In the genomic region with DNA sequence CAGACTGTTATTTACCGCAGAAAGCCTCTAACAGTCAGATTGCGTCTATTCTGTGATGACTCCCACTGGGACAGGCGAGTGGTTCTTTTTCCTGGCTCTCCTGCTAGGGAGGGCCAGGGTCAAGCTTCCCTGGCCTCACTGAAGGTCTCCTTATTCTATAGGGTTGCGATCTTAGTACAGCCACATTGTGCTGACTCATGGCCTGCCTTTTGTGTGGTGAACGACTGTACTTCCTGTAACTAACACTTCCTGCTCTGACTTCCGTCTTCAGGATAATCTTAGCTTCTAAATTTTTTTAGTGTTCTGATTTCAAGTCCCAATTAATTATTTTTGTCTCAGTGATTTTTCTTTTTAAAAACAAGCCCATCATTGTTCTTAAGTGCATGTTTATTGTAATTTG, we compare ENCODE assay signal across 19 mouse cellular contexts.
DNase-seq lines count a peak whose midpoint lies in the region; ATAC-seq and TF ChIP-seq lines count a peak whose summit lies in the region.
"Had no signal": no experiment of that assay in that cellular context is flagged by ENCODE, and none has a peak within 500 bp of the region (broad histone marks: within the 10 kb centered on the region; RNA-seq: fewer than 3 reads in every experiment).

No protein-coding gene starts in this region.

- no peak for ATAC-seq in lung, postnatal 0 days
- peak; percentile 89 for ATAC-seq in granulocyte monocyte progenitor cell, adult 5-6 weeks (replicated peaks; ENCODE audit: poor library complexity, severe bottlenecking)
- no peak for ATAC-seq in midbrain, postnatal 0 days (ENCODE audit: low FRiP score)
- ATAC-seq in kidney, embryonic 14.5 days (ENCODE audit: low FRiP score, low TSS enrichment) = no peak
- ATAC-seq: forebrain, embryonic 16.5 days; hindbrain, postnatal 0 days; Patski had no signal

- H3K4me1 ChIP-seq in lung, postnatal 0 days (ENCODE audit: insufficient read depth, low read depth, low read length) = no peaks in the 10 kb centered on the region
- H3K4me1 ChIP-seq in midbrain, postnatal 0 days (ENCODE audit: insufficient read depth, low read length) = no peaks in the 10 kb centered on the region
- H3K4me1 ChIP-seq in kidney, embryonic 14.5 days (ENCODE audit: control insufficient read depth, insufficient read depth, low read length) = no peaks in the 10 kb centered on the region
- H3K4me1 ChIP-seq: embryonic facial prominence, embryonic 12.5 days; heart, embryonic 13.5 days; midbrain, embryonic 12.5 days had no signal

- H3K4me2 ChIP-seq in lung, postnatal 0 days (replicated peaks; ENCODE audit: low read depth, low read length) = no peak overlapping the region
- H3K4me2 ChIP-seq in midbrain, postnatal 0 days (ENCODE audit: low read depth, low read length, poor library complexity, severe bottlenecking) = no peak overlapping the region
- no peak overlapping the region for H3K4me2 ChIP-seq in kidney, embryonic 14.5 days (replicated peaks; ENCODE audit: low read depth, low read length)
- H3K4me2 ChIP-seq: embryonic facial prominence, embryonic 12.5 days; heart, embryonic 13.5 days; midbrain, embryonic 12.5 days had no signal

- no peak overlapping the region for H3K4me3 ChIP-seq in lung, postnatal 0 days (ENCODE audit: low read depth, low read length)
- H3K4me3 ChIP-seq in midbrain, postnatal 0 days (ENCODE audit: low read depth, low read length) = no peak overlapping the region
- H3K4me3 ChIP-seq in kidney, embryonic 14.5 days (ENCODE audit: low read length) = no peak overlapping the region
- H3K4me3 ChIP-seq: embryonic facial prominence, embryonic 12.5 days; heart, embryonic 13.5 days; midbrain, embryonic 12.5 days had no signal

- H3K27ac ChIP-seq in lung, postnatal 0 days (ENCODE audit: low read length) = no peak overlapping the region
- H3K27ac ChIP-seq in midbrain, postnatal 0 days (ENCODE audit: low read depth, low read length) = no peak overlapping the region
- H3K27ac ChIP-seq in kidney, embryonic 14.5 days (ENCODE audit: low read depth, low read length) = no peak overlapping the region
- H3K27ac ChIP-seq: embryonic facial prominence, embryonic 12.5 days; heart, embryonic 13.5 days; hindbrain, postnatal 0 days; liver, embryonic 14.5 days; midbrain, embryonic 12.5 days had no signal

- no peaks in the 10 kb centered on the region for H3K27me3 ChIP-seq in lung, postnatal 0 days (replicated peaks; ENCODE audit: insufficient read depth, low read length)
- H3K27me3 ChIP-seq in midbrain, postnatal 0 days (ENCODE audit: insufficient read depth, low read length) = no peaks in the 10 kb centered on the region
- H3K27me3 ChIP-seq in kidney, embryonic 14.5 days (ENCODE audit: control insufficient read depth, insufficient read depth, low read length) = no peaks in the 10 kb centered on the region
- H3K27me3 ChIP-seq: embryonic facial prominence, embryonic 12.5 days; heart, embryonic 13.5 days; midbrain, embryonic 12.5 days had no signal

- no peak for TF ChIP-seq EP300 in lung, postnatal 0 days (IDR thresholded peaks at IDR 0.05)

- WGBS in lung, postnatal 0 days = 64% methylated on average over 6 of the region's 6 CpGs
- 85% methylated on average over 6 of the region's 6 CpGs for WGBS in midbrain, postnatal 0 days
- 69% methylated on average over 6 of the region's 6 CpGs for WGBS in kidney, embryonic 14.5 days

- no peak for TF ChIP-seq CTCF in lung, postnatal 0 days (IDR thresholded peaks at IDR 0.05)
- TF ChIP-seq CTCF in midbrain, postnatal 0 days (IDR thresholded peaks at IDR 0.05) = no peak

- H3K9me3 ChIP-seq in lung, postnatal 0 days (ENCODE audit: low read length) = no peaks in the 10 kb centered on the region
- no peaks in the 10 kb centered on the region for H3K9me3 ChIP-seq in midbrain, postnatal 0 days (ENCODE audit: low read length)
- no peaks in the 10 kb centered on the region for H3K9me3 ChIP-seq in kidney, embryonic 14.5 days (ENCODE audit: control insufficient read depth, low read length)
- H3K9me3 ChIP-seq: embryonic facial prominence, embryonic 12.5 days; midbrain, embryonic 12.5 days had no signal

- DNase-seq in lung, postnatal 0 days (ENCODE audit: low spot score) = peak; percentile 9
- no peak for DNase-seq in lung, adult 18-20 months
- DNase-seq in ES-CJ7 (ENCODE audit: low read depth, low spot score) = peak; percentile 51
- DNase-seq in naive thymus-derived CD4-positive, alpha-beta T cell, adult 2 months (ENCODE audit: low read depth) = peak; percentile 55
- no peak for DNase-seq in midbrain, postnatal 0 days (ENCODE audit: low spot score)
- DNase-seq in gastrocnemius, postnatal 10 days = no peak
- DNase-seq: cerebellum, adult 11-12 months; heart, postnatal 4 days; kidney, adult 8-10 months; left cerebral cortex, postnatal 4 days had no signal

- H3K9ac ChIP-seq in lung, postnatal 0 days (replicated peaks; ENCODE audit: low read depth) = no peak overlapping the region
- no peak overlapping the region for H3K9ac ChIP-seq in midbrain, postnatal 0 days (replicated peaks; ENCODE audit: low read length, poor library complexity, severe bottlenecking)
- H3K9ac ChIP-seq in kidney, embryonic 14.5 days (ENCODE audit: low read depth, low read length) = no peak overlapping the region
- H3K9ac ChIP-seq: embryonic facial prominence, embryonic 12.5 days; heart, embryonic 13.5 days; liver, embryonic 14.5 days; midbrain, embryonic 12.5 days had no signal

- no peaks in the 10 kb centered on the region for H3K36me3 ChIP-seq in lung, postnatal 0 days (ENCODE audit: insufficient read depth, low read length)
- H3K36me3 ChIP-seq in midbrain, postnatal 0 days (ENCODE audit: insufficient read depth, low read length) = no peaks in the 10 kb centered on the region
- no peaks in the 10 kb centered on the region for H3K36me3 ChIP-seq in kidney, embryonic 14.5 days (ENCODE audit: control insufficient read depth, insufficient read depth, low read length)
- H3K36me3 ChIP-seq: embryonic facial prominence, embryonic 12.5 days; heart, embryonic 13.5 days; midbrain, embryonic 12.5 days had no signal

Comparison
In these comparisons a context has a peak if more than half of its experiments do, and no peak if none do; other contexts are left out.
1. DNase-seq: peak in lung, postnatal 0 days (single experiment), ES-CJ7 (single experiment) and naive thymus-derived CD4-positive, alpha-beta T cell, adult 2 months (single experiment); none in lung, adult 18-20 months (0 of 2), midbrain, postnatal 0 days (single experiment) and gastrocnemius, postnatal 10 days (single experiment).